40 mouse cellular contexts compared by ENCODE assay signal in genomic region chr1:171568436-171568835, GRCm38 (mm10). TPM values are rescaled to one million over a fixed set of nuclear protein-coding genes. Genes with fewer than 3 reads are reported as not detected.
DNase-seq lines count a peak whose midpoint lies in the region; ATAC-seq and TF ChIP-seq lines count a peak whose summit lies in the region.
"Had no signal": no experiment of that assay in that cellular context is flagged by ENCODE, and none has a peak within 500 bp of the region (broad histone marks: within the 10 kb centered on the region; RNA-seq: fewer than 3 reads in every experiment).

No protein-coding gene starts in this region.

- no peaks in the 10 kb centered on the region for H3K9me3 ChIP-seq in midbrain, postnatal 0 days (ENCODE audit: low read length)
- no peaks in the 10 kb centered on the region for H3K9me3 ChIP-seq in midbrain, embryonic 15.5 days
- H3K9me3 ChIP-seq: forebrain, embryonic 13.5 days; heart, embryonic 10.5 days; heart, embryonic 15.5 days; hindbrain, embryonic 12.5 days; limb, embryonic 12.5 days; liver, embryonic 15.5 days; midbrain, embryonic 10.5 days; neural tube, embryonic 12.5 days had no signal

- no peak overlapping the region for H3K27ac ChIP-seq in midbrain, postnatal 0 days (ENCODE audit: low read depth, low read length)
- H3K27ac ChIP-seq in midbrain, embryonic 15.5 days, result no peak overlapping the region
- H3K27ac ChIP-seq: forebrain, embryonic 13.5 days; heart, embryonic 10.5 days; heart, embryonic 15.5 days; hindbrain, embryonic 12.5 days; hindbrain, postnatal 0 days; limb, embryonic 12.5 days; liver, embryonic 15.5 days; midbrain, embryonic 10.5 days; neural tube, embryonic 12.5 days had no signal

- no peaks in the 10 kb centered on the region for H3K27me3 ChIP-seq in midbrain, postnatal 0 days (ENCODE audit: insufficient read depth, low read length)
- no peaks in the 10 kb centered on the region for H3K27me3 ChIP-seq in midbrain, embryonic 15.5 days (replicated peaks)
- H3K27me3 ChIP-seq in Patski, result no peaks in the 10 kb centered on the region
- H3K27me3 ChIP-seq: forebrain, embryonic 13.5 days; heart, embryonic 15.5 days; limb, embryonic 12.5 days; liver, embryonic 15.5 days; neural tube, embryonic 12.5 days had no signal

- DNase-seq in heart, adult 11 months, result peak; percentile 41
- DNase-seq in heart, postnatal 4 days, result no peak
- DNase-seq in midbrain, postnatal 0 days (ENCODE audit: low spot score), result peak; percentile 1
- DNase-seq in Patski (ENCODE audit: low read depth, low spot score) (no peak), MN1 (ENCODE audit: low spot score) (no peak)
- DNase-seq in adrenal gland, adult (ENCODE audit: inconsistent age in 2 of 2, low spot score in 1 of 2), result no peak
- DNase-seq: adrenal gland, adult 2 months; adrenal gland, postnatal 36 days; cerebellum, adult 18-20 months; cerebellum, postnatal 10 days; gastrocnemius, postnatal 14 days; kidney, adult 11 months; kidney, postnatal 36 days; lung, embryonic 14.5 days; lung, postnatal 14 days; right cerebral cortex, adult 18-20 months; thymus, adult 2 months; thymus, postnatal 36 days had no signal

- no peak overlapping the region for H3K4me3 ChIP-seq in midbrain, postnatal 0 days (ENCODE audit: low read depth, low read length)
- no peak overlapping the region for H3K4me3 ChIP-seq in midbrain, embryonic 15.5 days
- H3K4me3 ChIP-seq: forebrain, embryonic 13.5 days; heart, embryonic 10.5 days; heart, embryonic 15.5 days; hindbrain, embryonic 12.5 days; limb, embryonic 12.5 days; liver, embryonic 15.5 days; midbrain, embryonic 10.5 days; myocyte; neural tube, embryonic 12.5 days had no signal

- H3K4me2 ChIP-seq in midbrain, postnatal 0 days (ENCODE audit: low read depth, low read length, poor library complexity, severe bottlenecking), result no peak overlapping the region
- H3K4me2 ChIP-seq in midbrain, embryonic 15.5 days, result no peak overlapping the region
- H3K4me2 ChIP-seq: forebrain, embryonic 13.5 days; heart, embryonic 15.5 days; hindbrain, embryonic 12.5 days; limb, embryonic 12.5 days; liver, embryonic 15.5 days; lung, embryonic 14.5 days; neural tube, embryonic 12.5 days had no signal

- no peaks in the 10 kb centered on the region for H3K36me3 ChIP-seq in midbrain, postnatal 0 days (ENCODE audit: insufficient read depth, low read length)
- H3K36me3 ChIP-seq in midbrain, embryonic 15.5 days (replicated peaks), result no peaks in the 10 kb centered on the region
- H3K36me3 ChIP-seq: heart, embryonic 10.5 days; heart, embryonic 15.5 days; hindbrain, embryonic 12.5 days; limb, embryonic 12.5 days; liver, embryonic 15.5 days; midbrain, embryonic 10.5 days; neural tube, embryonic 12.5 days had no signal

- no peak for ATAC-seq in midbrain, postnatal 0 days (ENCODE audit: low FRiP score)
- no peak for ATAC-seq in midbrain, embryonic 15.5 days (replicated peaks)
- peak; percentile 6 for ATAC-seq in Patski
- ATAC-seq: CD4-positive, CD25-positive, alpha-beta regulatory T cell, adult 4 months; forebrain, embryonic 13.5 days; hindbrain, postnatal 0 days; midbrain, embryonic 16.5 days had no signal

- POLR2A ChIA-PET in Patski (lab: Charles Lee), result interaction anchor here (0.6 to 1.1 kb wide), 2 partner anchors 27 to 90 kb away, joined by 3 to 4 read pairs; no protein-coding TSS in a partner anchor

- WGBS in midbrain, postnatal 0 days, result 57% methylated on average over 2 of the region's 2 CpGs
- WGBS in midbrain, embryonic 15.5 days, result 63% methylated on average over 2 of the region's 2 CpGs

- in situ Hi-C loops in Patski (cut with MboI; ENCODE audit: low pct_unique_long_range_greater_than_20kb), result loop anchor here (5.0 kb wide), 1 partner anchor 41 kb away; no protein-coding TSS in a partner anchor

- CTCF ChIA-PET in Patski (lab: Charles Lee), result interaction anchor here (1.0 to 8.8 kb wide), 10 partner anchors 11 to 101 kb away, joined by 3 to 121 read pairs (median 8); partner anchors contain the start of gene Alyref2

- no peak overlapping the region for H3K9ac ChIP-seq in midbrain, postnatal 0 days (replicated peaks; ENCODE audit: low read length, poor library complexity, severe bottlenecking)
- no peak overlapping the region for H3K9ac ChIP-seq in midbrain, embryonic 15.5 days
- H3K9ac ChIP-seq: forebrain, embryonic 13.5 days; heart, embryonic 15.5 days; hindbrain, embryonic 12.5 days; limb, embryonic 12.5 days; liver, embryonic 15.5 days; lung, embryonic 14.5 days; neural tube, embryonic 12.5 days had no signal

- H3K4me1 ChIP-seq in midbrain, postnatal 0 days (ENCODE audit: insufficient read depth, low read length), result no peaks in the 10 kb centered on the region
- H3K4me1 ChIP-seq in midbrain, embryonic 15.5 days, result no peaks in the 10 kb centered on the region
- H3K4me1 ChIP-seq: forebrain, embryonic 13.5 days; heart, embryonic 10.5 days; heart, embryonic 15.5 days; hindbrain, embryonic 12.5 days; limb, embryonic 12.5 days; midbrain, embryonic 10.5 days; neural tube, embryonic 12.5 days had no signal

- no peak for TF ChIP-seq CTCF in midbrain, postnatal 0 days (IDR thresholded peaks at IDR 0.05)
- TF ChIP-seq CTCF in Patski (IDR thresholded peaks at IDR 0.05), result no peak

RNA-seq across cellular contexts. Expression of gene Cd244a, which starts 9.4 kb away (rescaled TPM):
- total RNA-seq in heart, postnatal 4 days (2021), result under 1 TPM; 0.07 to 0.16 TPM
- not detected in 2 replicates for total RNA-seq in midbrain, postnatal 0 days (2014; rRNA removed)
- polyA plus RNA-seq in midbrain, postnatal 0 days (2015; fragmentation: Nextera tagmentation; extraction: Ambion mirVana), result not detected in 2 replicates
- polyA plus RNA-seq in midbrain, embryonic 15.5 days (2015; fragmentation: Nextera tagmentation; extraction: Ambion mirVana), result not detected in 2 replicates
- polyA plus RNA-seq in Patski (2021), result not detected
- total RNA-seq: gastrocnemius, postnatal 14 days; left cerebral cortex, postnatal 14 days had no signal
- polyA plus RNA-seq: brain, embryonic 14.5 days; embryonic facial prominence, embryonic 11.5 days; forebrain, embryonic 13.5 days; hindbrain, postnatal 0 days; kidney, embryonic 14.5 days; lung, embryonic 14.5 days; midbrain, embryonic 10.5 days; midbrain, embryonic 16.5 days; neural tube, embryonic 12.5 days had no signal

RNA-seq across cellular contexts. Expression of gene Itln1, which starts 33.3 kb away (rescaled TPM):
- total RNA-seq in heart, postnatal 4 days (2021), result not detected
- not detected in 2 replicates for total RNA-seq in midbrain, postnatal 0 days (2014; rRNA removed)
- not detected in 2 replicates for polyA plus RNA-seq in midbrain, postnatal 0 days (2015; fragmentation: Nextera tagmentation; extraction: Ambion mirVana)
- not detected in 2 replicates for polyA plus RNA-seq in midbrain, embryonic 15.5 days (2015; fragmentation: Nextera tagmentation; extraction: Ambion mirVana)
- 1.0 TPM for polyA plus RNA-seq in Patski (2021)
- total RNA-seq: adrenal gland, adult 2 months; adrenal gland, postnatal 36 days; gastrocnemius, postnatal 14 days; granulocyte monocyte progenitor cell, adult 5-6 weeks; heart, postnatal 25 days; hindbrain, postnatal 0 days; layer of hippocampus, adult 8-10 months; left cerebral cortex, postnatal 14 days; liver, adult 2 months; megakaryocyte progenitor cell, adult 5-6 weeks had no signal
- polyA plus RNA-seq: adrenal gland, adult 2 months; brain, embryonic 14.5 days; CD4-positive, CD25-positive, alpha-beta regulatory T cell, adult 4 months; embryonic facial prominence, embryonic 11.5 days; forebrain, embryonic 13.5 days; heart, embryonic 10.5 days; heart, embryonic 15.5 days; hindbrain, embryonic 12.5 days; hindbrain, postnatal 0 days; kidney, embryonic 14.5 days; limb, embryonic 12.5 days; liver, adult 2 months; liver, embryonic 15.5 days; lung, embryonic 14.5 days; midbrain, embryonic 10.5 days; midbrain, embryonic 16.5 days; myocyte; neural tube, embryonic 12.5 days had no signal

RNA-seq across cellular contexts. Expression of gene Ly9, which starts 38.8 kb away (rescaled TPM):
- total RNA-seq in heart, postnatal 4 days (2021), result under 1 TPM; 0.25 to 0.33 TPM
- 0.19 and 0.66 TPM in 2 replicates for total RNA-seq in midbrain, postnatal 0 days (2014; rRNA removed)
- 0.21 TPM in 1 of 2 replicates, not detected in the other for polyA plus RNA-seq in midbrain, postnatal 0 days (2015; fragmentation: Nextera tagmentation; extraction: Ambion mirVana)
- polyA plus RNA-seq in midbrain, embryonic 15.5 days (2015; fragmentation: Nextera tagmentation; extraction: Ambion mirVana), result 0.06 and 0.14 TPM in 2 replicates
- not detected for polyA plus RNA-seq in Patski (2021)
- total RNA-seq: left cerebral cortex, postnatal 14 days had no signal
- polyA plus RNA-seq: embryonic facial prominence, embryonic 11.5 days; forebrain, embryonic 13.5 days; heart, embryonic 10.5 days; hindbrain, embryonic 12.5 days; hindbrain, postnatal 0 days; kidney, embryonic 14.5 days; midbrain, embryonic 10.5 days; myocyte; neural tube, embryonic 12.5 days had no signal

Comparison
In these comparisons a context has a peak if more than half of its experiments do, and no peak if none do; other contexts are left out.
1. DNase-seq: peak in heart, adult 11 months (single experiment) and midbrain, postnatal 0 days (single experiment); none in heart, postnatal 4 days (single experiment), Patski (single experiment), MN1 (single experiment) and adrenal gland, adult (0 of 2).